Mouse (Mus musculus) forebrain, embryonic 15.5 days (tissue): Measurements from ENCODE around the gene Astn2. TPM values are rescaled to one million over a fixed set of nuclear protein-coding genes. Genes with fewer than 3 reads are reported as not detected.

Experiments
- ATAC-seq: fragments of 200-750 bp; cut with Nextera tagmentation; replicated peaks from 2 replicates; pipeline ENCODE4 v1.8.0; 2017; ENCODE audit warnings: mild to moderate bottlenecking, moderate TSS enrichment, moderate library complexity
- H3K27ac ChIP-seq: fragments of 300-500 bp; sonication (generic); replicated peaks from 2 replicates; pipeline ENCODE4 v1.5.1; 2015; ENCODE audit warnings: mild to moderate bottlenecking, inconsistent platforms
- H3K27me3 ChIP-seq: fragments of 300-500 bp; sonication (generic); 2 replicates; pipeline ENCODE4 v1.6.1; 2015; ENCODE audit warnings: inconsistent platforms
- H3K36me3 ChIP-seq: fragments of 300-500 bp; sonication (generic); 2 replicates; pipeline ENCODE4 v1.6.1; 2015; ENCODE audit warnings: mild to moderate bottlenecking, inconsistent platforms
- H3K4me1 ChIP-seq: fragments of 300-500 bp; sonication (generic); 2 replicates; pipeline ENCODE4 v1.6.1; 2015; ENCODE audit warnings: inconsistent platforms
- H3K4me2 ChIP-seq: fragments of 300-500 bp; sonication (generic); replicated peaks from 2 replicates; pipeline ENCODE4 v1.6.1; 2015; ENCODE audit warnings: mild to moderate bottlenecking, inconsistent platforms
- H3K4me3 ChIP-seq: fragments of 300-500 bp; sonication (generic); 2 replicates; pipeline ENCODE4 v1.5.1; 2015; ENCODE audit warnings: mild to moderate bottlenecking, inconsistent platforms
- H3K9ac ChIP-seq: fragments of 300-500 bp; sonication (generic); replicated peaks from 2 replicates; pipeline ENCODE4 v1.6.1; 2015; ENCODE audit warnings: mild to moderate bottlenecking, inconsistent platforms
- H3K9me3 ChIP-seq: fragments of 300-500 bp; sonication (generic); 2 replicates; pipeline ENCODE4 v1.6.1; 2016; ENCODE audit warnings: inconsistent platforms
- WGBS: fragments of 180-500 bp; shearing (Covaris S2); methylation state at CpG from one replicate; pipeline ENCODE4 v1.1.7; 2015; ENCODE audit warnings: mixed read lengths; 5-methylcytosine and 5-hydroxymethylcytosine counted together
- polyA plus RNA-seq: library from polyadenylated mRNA; unstranded; fragments of >200 nt; fragmentation: Nextera tagmentation; extraction: Ambion mirVana; gene quantifications from 2 replicates; pipeline ENCODE4 v1.2.1, GENCODE M21; 2015

Astn2 gene
- polyA plus RNA-seq, 1 experiment from 2014 or later = 1.4 TPM

- peaks cover 20% of the 10 kb centered on the region for H3K4me1 ChIP-seq
- H3K27ac ChIP-seq = no peak overlapping the region
- H3K27me3 ChIP-seq = no peaks in the 10 kb centered on the region
- no peak overlapping the region for H3K9ac ChIP-seq
- H3K36me3 ChIP-seq = no peaks in the 10 kb centered on the region
- WGBS = 57% methylated on average over 6 of the region's 6 CpGs
- ATAC-seq = no peak
- H3K9me3 ChIP-seq = no peaks in the 10 kb centered on the region
- no peak overlapping the region for H3K4me2 ChIP-seq
- no peak overlapping the region for H3K4me3 ChIP-seq
These were observed 98.0 kb downstream of the Astn2 start for GRCm38 (mm10) chr4:66306377-66306776.

- no peaks in the 10 kb centered on the region for H3K27me3 ChIP-seq
- H3K27ac ChIP-seq = no peak overlapping the region
- WGBS = 48% methylated on average over 7 of the region's 7 CpGs
- H3K36me3 ChIP-seq = no peaks in the 10 kb centered on the region
- no peaks in the 10 kb centered on the region for H3K9me3 ChIP-seq
- no peak overlapping the region for H3K4me2 ChIP-seq
- peaks cover 18% of the 10 kb centered on the region for H3K4me1 ChIP-seq
- ATAC-seq = peak; percentile 67
- H3K4me3 ChIP-seq = no peak overlapping the region
- H3K9ac ChIP-seq = no peak overlapping the region
These were observed 101.6 kb downstream of the Astn2 start for GRCm38 (mm10) chr4:66302686-66303310.

- no peak overlapping the region for H3K4me3 ChIP-seq
- no peak for ATAC-seq
These were observed 119.4 kb downstream of the Astn2 start for GRCm38 (mm10) chr4:66285034-66285433.

GRCm38 (mm10) chr4:66276096-66276495 lies 128.3 kb downstream of the Astn2 start:
- Histone ChIP-seq H3K27ac (no peak overlapping the region), H3K27me3 (no peaks in the 10 kb centered on the region), H3K4me3 (no peak overlapping the region), H3K9ac (no peak overlapping the region), H3K4me1 (no peaks in the 10 kb centered on the region), H3K36me3 (no peaks in the 10 kb centered on the region), H3K4me2 (no peak overlapping the region), H3K9me3 (no peaks in the 10 kb centered on the region)
- no peak for ATAC-seq
- WGBS = 78% methylated on average over 4 of the region's 4 CpGs

More at GRCm38 (mm10) chr4:66285034-66285433, 119.4 kb downstream of the Astn2 start:
- no peaks in the 10 kb centered on the region for H3K36me3 ChIP-seq
- no peaks in the 10 kb centered on the region for H3K4me1 ChIP-seq
- no peak overlapping the region for H3K27ac ChIP-seq
- no peak overlapping the region for H3K9ac ChIP-seq
- no peaks in the 10 kb centered on the region for H3K27me3 ChIP-seq
- no peaks in the 10 kb centered on the region for H3K9me3 ChIP-seq
- no peak overlapping the region for H3K4me2 ChIP-seq

GRCm38 (mm10) chr4:66271550-66272117 lies 132.8 kb downstream of the Astn2 start:
- Histone ChIP-seq H3K27me3 (no peaks in the 10 kb centered on the region), H3K4me1 (no peaks in the 10 kb centered on the region), H3K36me3 (no peaks in the 10 kb centered on the region), H3K27ac (no peak overlapping the region), H3K9ac (no peak overlapping the region), H3K4me3 (no peak overlapping the region), H3K9me3 (no peaks in the 10 kb centered on the region), H3K4me2 (no peak overlapping the region)
- ATAC-seq = no peak
- 87% methylated on average over 6 of the region's 6 CpGs for WGBS

- Histone ChIP-seq H3K9ac (no peak overlapping the region), H3K4me3 (no peak overlapping the region), H3K4me1 (peaks cover 5% of the 10 kb centered on the region), H3K4me2 (no peak overlapping the region), H3K36me3 (no peaks in the 10 kb centered on the region), H3K27me3 (no peaks in the 10 kb centered on the region), H3K9me3 (no peaks in the 10 kb centered on the region), H3K27ac (no peak overlapping the region)
- WGBS = 86% methylated on average over 4 of the region's 4 CpGs
- ATAC-seq = no peak
These were observed 140.4 kb downstream of the Astn2 start for GRCm38 (mm10) chr4:66264031-66264430.

GRCm38 (mm10) chr4:66261276-66261675 lies 143.1 kb downstream of the Astn2 start:
- H3K4me2 ChIP-seq = no peak overlapping the region
- WGBS = 54% methylated on average over 3 of the region's 3 CpGs
- no peak; the same call in 1 of the 2 replicates for ATAC-seq
- peaks cover 5% of the 10 kb centered on the region for H3K4me1 ChIP-seq
- H3K4me3 ChIP-seq = no peak overlapping the region
- H3K36me3 ChIP-seq = no peaks in the 10 kb centered on the region
- no peaks in the 10 kb centered on the region for H3K27me3 ChIP-seq
- H3K9ac ChIP-seq = no peak overlapping the region
- H3K9me3 ChIP-seq = no peaks in the 10 kb centered on the region
- H3K27ac ChIP-seq = no peak overlapping the region

GRCm38 (mm10) chr4:66258905-66259304 lies 145.5 kb downstream of the Astn2 start:
- H3K4me1 ChIP-seq = peaks cover 5% of the 10 kb centered on the region
- no peaks in the 10 kb centered on the region for H3K9me3 ChIP-seq
- no peak for ATAC-seq
- H3K36me3 ChIP-seq = no peaks in the 10 kb centered on the region
- H3K27ac ChIP-seq = no peak overlapping the region
- 81% methylated on average over 2 of the region's 2 CpGs for WGBS
- H3K27me3 ChIP-seq = no peaks in the 10 kb centered on the region
- H3K4me2 ChIP-seq = no peak overlapping the region
- H3K4me3 ChIP-seq = no peak overlapping the region
- H3K9ac ChIP-seq = no peak overlapping the region

GRCm38 (mm10) chr4:66254695-66255492 lies 149.5 kb downstream of the Astn2 start:
- no peaks in the 10 kb centered on the region for H3K36me3 ChIP-seq
- no peak overlapping the region for H3K27ac ChIP-seq
- no peak overlapping the region for H3K9ac ChIP-seq
- H3K4me2 ChIP-seq = no peak overlapping the region
- no peaks in the 10 kb centered on the region for H3K27me3 ChIP-seq
- no peak overlapping the region for H3K4me3 ChIP-seq
- no peaks in the 10 kb centered on the region for H3K4me1 ChIP-seq
- 0 out of 2 replicates have a peak, but pooled peaks have one; percentile 38 for ATAC-seq
- no peaks in the 10 kb centered on the region for H3K9me3 ChIP-seq
- WGBS = 67% methylated on average over 4 of the region's 4 CpGs

GRCm38 (mm10) chr4:66248521-66248920 lies 155.9 kb downstream of the Astn2 start:
- Histone ChIP-seq H3K4me2 (no peak overlapping the region), H3K4me3 (no peak overlapping the region)
- no peak for ATAC-seq

GRCm38 (mm10) chr4:66242683-66243082 lies 161.7 kb downstream of the Astn2 start:
- H3K4me3 ChIP-seq = no peak overlapping the region
- H3K9ac ChIP-seq = no peak overlapping the region
- no peaks in the 10 kb centered on the region for H3K36me3 ChIP-seq
- H3K27me3 ChIP-seq = no peaks in the 10 kb centered on the region
- H3K4me1 ChIP-seq = no peaks in the 10 kb centered on the region
- H3K27ac ChIP-seq = no peak overlapping the region
- H3K4me2 ChIP-seq = no peak overlapping the region
- no peak for ATAC-seq
- no peaks in the 10 kb centered on the region for H3K9me3 ChIP-seq

More at GRCm38 (mm10) chr4:66248521-66248920, 155.9 kb downstream of the Astn2 start:
- H3K9ac ChIP-seq = no peak overlapping the region
- no peaks in the 10 kb centered on the region for H3K9me3 ChIP-seq
- no peak overlapping the region for H3K27ac ChIP-seq
- H3K36me3 ChIP-seq = no peaks in the 10 kb centered on the region
- H3K4me1 ChIP-seq = peaks cover 5% of the 10 kb centered on the region; the same call in 1 of the 2 replicates
- WGBS = 36% methylated on average over 8 of the region's 8 CpGs
- H3K27me3 ChIP-seq = no peaks in the 10 kb centered on the region

- no peaks in the 10 kb centered on the region for H3K4me1 ChIP-seq
- no peak overlapping the region for H3K27ac ChIP-seq
- no peak overlapping the region for H3K4me2 ChIP-seq
- ATAC-seq = no peak
- H3K36me3 ChIP-seq = no peaks in the 10 kb centered on the region
- 89% methylated on average over 3 of the region's 3 CpGs for WGBS
- H3K4me3 ChIP-seq = no peak overlapping the region
- H3K9me3 ChIP-seq = no peaks in the 10 kb centered on the region
- H3K27me3 ChIP-seq = no peaks in the 10 kb centered on the region
- no peak overlapping the region for H3K9ac ChIP-seq
These were observed 171.6 kb downstream of the Astn2 start for GRCm38 (mm10) chr4:66232799-66233198.
